Mouse (Mus musculus) lung, postnatal 10 days (tissue): ENCODE measurements at regions not wholly inside any gene's neighbourhood (a gene's known extent, or its start where the extent isn't known, plus 50 kb on each side); places are given as distances from the start of the nearest gene placed in this dataset.
A peak's percentile ranks its signal among the peaks of the same experiment; 100 is the strongest.

Experiments
- DNase-seq: peaks from one replicate; pipeline ENCODE4 v3.0.0; 2021

DNA sequence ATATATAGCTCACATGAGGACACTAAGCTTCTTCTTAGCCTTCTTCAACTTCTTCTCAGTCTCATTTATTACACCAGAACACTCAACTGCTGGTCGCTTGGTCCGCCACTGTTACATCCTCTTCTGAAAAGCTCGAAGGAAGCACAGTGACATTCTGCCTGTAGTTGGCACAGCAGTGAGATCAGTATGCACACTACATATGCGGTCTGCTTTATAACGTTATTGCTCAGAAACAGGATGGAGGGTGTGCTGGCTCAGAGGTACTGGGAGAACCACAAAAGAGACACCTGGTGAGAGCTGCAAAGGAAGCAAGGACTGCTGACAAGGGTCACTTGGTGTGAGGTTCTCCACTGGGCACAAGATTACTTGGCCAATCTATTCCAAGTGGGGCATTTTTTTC is 179.5 kb downstream of the Ets1 start:
- no peak for DNase-seq

GRCm38 (mm10) chr9:32816649-32817425 is 180.8 kb downstream of the Ets1 start:
- DNase-seq, result peak; percentile 38

- no peak for DNase-seq
These were observed 181.7 kb downstream of the Ets1 start for GRCm38 (mm10) chr9:32817442-32818358.

GRCm38 (mm10) chr9:32823439-32824133 is 187.6 kb downstream of the Ets1 start:
- peak; percentile 37 for DNase-seq

DNA sequence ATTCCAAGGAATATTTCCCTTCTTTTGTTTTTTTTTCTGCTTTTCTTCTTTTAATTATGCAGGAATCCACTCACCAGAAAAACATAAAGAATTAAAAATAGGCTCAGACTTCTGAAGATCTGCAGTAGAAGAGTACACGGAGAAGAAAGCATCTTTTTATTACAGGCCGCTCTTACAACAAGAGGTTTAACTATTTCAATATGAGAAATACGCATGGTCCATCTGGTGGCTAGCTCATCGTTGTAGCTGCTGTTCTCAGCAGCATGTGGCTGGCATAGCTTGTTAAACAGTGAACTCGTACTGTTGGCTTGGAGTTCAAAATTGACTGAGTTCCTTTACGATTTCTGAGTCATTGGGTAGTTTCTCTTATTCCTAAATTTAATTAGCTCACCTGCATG is 188.1 kb downstream of the Ets1 start:
- DNase-seq, result no peak

DNA sequence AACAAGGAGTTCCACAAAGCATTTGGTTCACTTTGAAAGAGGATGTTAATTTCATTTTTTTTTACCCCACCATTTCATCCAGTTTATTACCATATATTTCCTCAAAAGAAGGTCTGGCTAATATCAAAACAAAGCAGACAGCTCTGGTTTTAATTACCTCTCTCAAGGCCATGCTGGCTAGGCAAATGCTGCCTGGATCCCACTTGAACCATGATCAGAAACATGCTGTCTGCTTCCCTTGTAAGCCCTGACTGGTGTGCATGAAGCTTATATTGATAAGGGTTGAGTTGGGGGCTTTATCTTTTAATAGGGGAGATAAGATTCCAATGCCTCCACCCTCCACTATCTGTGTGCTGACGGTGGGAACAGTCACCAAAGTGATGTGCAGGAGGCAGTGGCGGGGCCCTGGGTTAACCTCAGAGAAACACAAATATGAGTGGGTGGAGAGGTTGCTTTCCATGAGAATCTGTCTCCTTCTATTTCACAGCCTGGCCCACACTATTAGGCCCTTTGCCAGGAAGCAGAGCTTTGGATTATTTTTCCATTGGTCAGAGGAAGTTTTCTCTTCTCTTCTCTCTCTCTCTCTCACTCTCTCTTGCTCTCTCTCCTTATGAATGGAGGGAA is 194.4 kb downstream of the Ets1 start:
- peak; percentile 25 for DNase-seq

- DNase-seq, result peak; percentile 34
These were observed 197.4 kb downstream of the Ets1 start for GRCm38 (mm10) chr9:32833373-32833772.

DNA sequence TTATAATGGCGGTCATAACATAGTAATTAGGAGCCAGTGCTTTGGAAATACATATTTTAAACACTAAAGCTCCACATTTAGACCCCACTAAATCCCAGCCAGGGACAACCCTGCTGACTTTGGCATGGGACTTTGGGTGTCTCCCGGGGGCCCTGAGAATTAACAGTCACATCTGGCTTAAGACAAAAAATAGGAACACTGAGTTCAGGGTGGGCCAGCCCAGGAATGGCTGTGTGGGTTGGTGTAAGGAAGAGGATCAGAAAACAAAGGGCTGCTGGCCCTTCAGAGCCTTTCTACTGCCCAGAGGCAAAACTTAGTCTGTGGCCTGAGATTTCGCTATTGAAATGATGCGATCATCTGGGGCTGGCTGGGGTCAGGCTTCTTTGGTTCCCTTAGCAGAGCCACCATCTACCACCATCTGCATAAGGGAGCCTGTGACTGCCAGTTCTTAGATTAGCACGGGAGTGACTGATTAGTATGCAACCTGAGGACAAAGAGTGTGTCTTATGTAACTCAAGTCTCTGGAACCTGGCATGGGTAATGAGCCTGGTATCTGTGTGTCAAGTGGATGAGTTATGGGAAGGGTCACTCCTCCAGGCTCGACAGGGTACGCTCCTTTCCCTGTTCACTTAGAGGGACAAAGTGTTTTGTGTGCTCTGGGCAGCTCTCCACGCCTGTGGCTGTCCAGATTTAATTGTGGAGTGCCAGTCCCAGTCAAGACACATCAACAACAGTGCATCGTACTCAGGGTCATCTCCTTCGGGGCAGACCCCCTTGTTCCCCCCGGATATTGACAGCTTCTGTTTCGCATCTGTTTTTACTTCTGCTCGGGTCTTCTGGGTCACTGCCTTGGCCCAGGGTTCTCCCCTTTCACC is 199.0 kb downstream of the Ets1 start:
- DNase-seq, result peak; percentile 8

GRCm38 (mm10) chr9:32835626-32835971 is 199.6 kb downstream of the Ets1 start:
- DNase-seq, result no peak

- DNase-seq, result no peak
These were observed 200.3 kb downstream of the Ets1 start for GRCm38 (mm10) chr9:32836371-32836770.

- DNase-seq, result no peak
These were observed 211.3 kb downstream of the Ets1 start for GRCm38 (mm10) chr9:32847361-32847760.

DNA sequence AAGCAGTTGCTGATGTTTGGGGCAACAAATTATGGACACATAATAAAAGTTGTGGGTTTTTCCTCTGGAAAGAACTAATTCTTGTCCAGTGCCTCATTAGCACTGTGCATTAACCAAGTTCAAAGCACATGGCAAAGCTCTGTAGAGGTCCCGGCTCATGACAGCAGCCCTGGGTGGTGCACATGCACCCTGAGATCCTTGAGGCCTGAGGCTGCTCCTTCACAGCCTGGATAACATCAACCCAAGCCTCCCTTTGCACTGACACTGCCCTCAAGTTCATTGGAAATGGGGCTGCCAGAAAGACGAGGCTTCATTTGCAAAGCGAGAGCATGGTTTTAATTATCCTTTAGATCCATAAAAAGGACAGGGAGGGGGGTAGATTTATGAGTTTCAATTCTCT is 216.3 kb downstream of the Ets1 start:
- no peak for DNase-seq

GRCm38 (mm10) chr9:32863286-32863685 is 227.3 kb downstream of the Ets1 start:
- DNase-seq, result peak; percentile 8

GRCm38 (mm10) chr9:32868936-32869335 is 232.9 kb downstream of the Ets1 start:
- DNase-seq, result no peak

GRCm38 (mm10) chr9:32874306-32874875 is 238.4 kb downstream of the Ets1 start:
- peak; percentile 38 for DNase-seq

GRCm38 (mm10) chr9:32882819-32883587 is 247.0 kb downstream of the Ets1 start:
- no peak for DNase-seq

DNA sequence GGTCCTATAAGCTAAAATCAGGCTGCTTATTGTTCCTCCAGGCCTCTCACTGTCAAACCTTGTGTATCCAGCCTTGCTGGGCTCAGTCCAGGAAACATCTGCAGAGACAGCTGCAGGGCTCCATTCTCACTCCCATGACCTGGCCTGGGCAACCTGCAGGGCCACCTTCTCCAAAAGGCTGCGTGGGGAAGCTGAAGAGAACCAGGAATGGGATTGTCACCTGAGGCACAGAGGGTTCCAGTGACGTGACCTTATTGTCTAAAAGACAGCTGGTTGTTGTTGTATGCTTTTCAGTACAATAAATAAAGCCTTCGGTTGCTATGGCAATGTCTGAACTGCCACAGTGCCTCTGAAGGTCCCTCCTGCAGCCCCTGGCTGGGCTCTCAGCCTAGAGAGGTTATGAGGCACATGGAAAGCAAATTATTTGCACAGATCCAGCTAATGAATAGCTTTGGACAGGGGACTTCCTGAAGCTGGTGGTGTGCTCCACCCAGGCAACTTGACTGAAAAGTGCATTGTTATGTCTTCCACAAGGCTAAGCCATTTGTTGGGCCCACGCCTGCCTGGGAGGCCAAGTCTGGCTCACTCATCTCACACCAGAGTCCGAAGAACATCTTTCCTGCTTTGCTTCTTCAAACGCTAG is 250.1 kb downstream of the Ets1 start:
- peak; percentile 48 for DNase-seq

DNA sequence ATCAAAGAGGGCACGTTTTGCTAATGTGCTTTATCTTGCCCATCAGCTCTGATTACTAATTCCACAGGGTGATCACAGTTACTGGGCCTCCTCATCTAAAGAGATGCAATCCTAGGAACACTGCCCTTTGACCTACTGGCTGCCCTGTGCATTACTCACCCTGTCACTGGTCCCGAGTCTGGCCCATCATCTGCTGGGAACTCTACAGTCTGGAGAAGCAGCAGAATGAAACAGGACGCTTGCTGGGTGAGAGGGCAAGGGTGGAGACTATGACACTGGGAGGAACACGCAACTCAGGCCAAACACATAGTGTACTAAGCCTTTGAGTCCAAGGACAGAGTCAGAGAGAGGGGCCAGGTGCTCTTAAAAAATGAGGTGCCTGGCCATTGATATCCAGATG is 263.8 kb downstream of the Ets1 start:
- DNase-seq, result peak; percentile 11

DNA sequence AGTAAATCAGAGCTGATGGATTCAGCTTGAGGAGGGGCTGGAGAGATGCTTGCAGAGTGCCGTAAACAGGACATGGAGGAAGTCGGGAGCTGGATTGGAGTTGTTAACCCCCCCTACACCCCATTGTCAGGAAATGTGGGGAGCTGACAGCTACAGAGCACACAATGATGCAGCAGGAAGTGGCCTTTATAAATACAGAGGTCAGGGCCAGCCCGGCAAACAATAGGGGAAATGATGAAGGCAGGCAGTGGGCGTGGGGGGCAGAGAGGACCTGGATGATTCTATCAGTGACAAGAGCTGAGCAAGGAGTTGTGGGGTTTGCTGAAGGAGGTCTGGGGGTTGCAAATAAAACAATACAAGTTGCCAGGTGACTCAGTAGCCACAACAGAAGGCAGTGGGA is 265.3 kb downstream of the Ets1 start:
- peak; percentile 86 for DNase-seq

GRCm38 (mm10) chr9:32906233-32906872 is 270.3 kb downstream of the Ets1 start:
- DNase-seq, result peak; percentile 40
